Mouse (Mus musculus) stomach, embryonic 15.5 days (tissue): ENCODE measurements around the gene Cog1. TPM values are rescaled to one million over a fixed set of nuclear protein-coding genes. Genes with fewer than 3 reads are reported as not detected.

ENCODE experiments used
- ATAC-seq: fragments of 200-750 bp; cut with Nextera tagmentation; 2 replicates; pipeline ENCODE4 v1.8.0; 2017; ENCODE audit warnings: low read depth, moderate number of reproducible peaks, moderate TSS enrichment; ENCODE audit not compliant: insufficient read depth, low FRiP score
- H3K27ac ChIP-seq: fragments of 300-500 bp; sonication (generic); 2 replicates; pipeline ENCODE4 v1.5.1; 2015; ENCODE audit warnings: mild to moderate bottlenecking, inconsistent platforms
- H3K27me3 ChIP-seq: fragments of 300-500 bp; sonication (generic); replicated peaks from 2 replicates; pipeline ENCODE4 v1.6.1; 2015; ENCODE audit warnings: inconsistent platforms
- H3K36me3 ChIP-seq: fragments of 300-500 bp; sonication (generic); 2 replicates; pipeline ENCODE4 v1.6.1; 2015; ENCODE audit warnings: inconsistent platforms
- H3K4me1 ChIP-seq: fragments of 300-500 bp; sonication (generic); 2 replicates; pipeline ENCODE4 v1.6.1; 2015; ENCODE audit warnings: inconsistent platforms
- H3K4me2 ChIP-seq: fragments of 300-500 bp; sonication (generic); 2 replicates; pipeline ENCODE4 v1.6.1; 2015; ENCODE audit warnings: mild to moderate bottlenecking, inconsistent platforms
- H3K4me3 ChIP-seq: fragments of 300-500 bp; sonication (generic); replicated peaks from 2 replicates; pipeline ENCODE4 v1.5.1; 2015; ENCODE audit warnings: inconsistent platforms
- H3K9ac ChIP-seq: fragments of 300-500 bp; sonication (generic); 2 replicates; pipeline ENCODE4 v1.6.1; 2015; ENCODE audit warnings: inconsistent platforms
- H3K9me3 ChIP-seq: fragments of 300-500 bp; sonication (generic); 2 replicates; pipeline ENCODE4 v1.6.1; 2016; ENCODE audit warnings: inconsistent platforms
- WGBS: fragments of 180-500 bp; shearing (Covaris S2); methylation state at CpG from one replicate; pipeline ENCODE4 v1.1.7; 2015; 5-methylcytosine and 5-hydroxymethylcytosine counted together
- polyA plus RNA-seq: library from polyadenylated mRNA; unstranded; fragments of >200 nt; fragmentation: Nextera tagmentation; extraction: Ambion mirVana; gene quantifications from 2 replicates; pipeline ENCODE4 v1.2.1, GENCODE M21; 2015

The Cog1 gene
- polyA plus RNA-seq, 1 experiment from 2014 or later = 23.1 TPM

- Histone ChIP-seq H3K9me3 (no peaks in the 10 kb centered on the region), H3K27me3 (no peaks in the 10 kb centered on the region), H3K4me3 (no peak overlapping the region), H3K9ac (no peak overlapping the region), H3K36me3 (no peaks in the 10 kb centered on the region), H3K4me1 (no peaks in the 10 kb centered on the region), H3K27ac (no peak overlapping the region), H3K4me2 (no peak overlapping the region)
- ATAC-seq = no peak
- WGBS = 78% methylated on average over 10 of the region's 10 CpGs
These were observed 14.3 kb upstream of the Cog1 start for GRCm38 (mm10) chr11:113634699-113635121.

- Histone ChIP-seq H3K4me2 (no peak overlapping the region), H3K36me3 (no peaks in the 10 kb centered on the region), H3K27me3 (no peaks in the 10 kb centered on the region), H3K4me3 (no peak overlapping the region), H3K9ac (no peak overlapping the region), H3K4me1 (no peaks in the 10 kb centered on the region), H3K9me3 (no peaks in the 10 kb centered on the region), H3K27ac (no peak overlapping the region)
- 92% methylated on average over 12 of the region's 12 CpGs for WGBS
- no peak for ATAC-seq
These were observed 10.3 kb upstream of the Cog1 start for GRCm38 (mm10) chr11:113638680-113639079.

GRCm38 (mm10) chr11:113645181-113645580 is 3.8 kb upstream of the Cog1 start:
- Histone ChIP-seq H3K4me2 (no peak overlapping the region), H3K9ac (no peak overlapping the region), H3K9me3 (no peaks in the 10 kb centered on the region), H3K4me1 (peaks cover 5% of the 10 kb centered on the region), H3K36me3 (no peaks in the 10 kb centered on the region), H3K4me3 (no peak overlapping the region), H3K27me3 (no peaks in the 10 kb centered on the region), H3K27ac (no peak overlapping the region)
- WGBS = 82% methylated on average over 3 of the region's 3 CpGs
- ATAC-seq = no peak

- no peak; the same call in 1 of the 2 replicates for ATAC-seq
- 3% methylated on average over 15 of the region's 15 CpGs for WGBS
- no peak overlapping the region for H3K9ac ChIP-seq
- peaks cover 7% of the 10 kb centered on the region; the same call in 1 of the 2 replicates for H3K36me3 ChIP-seq
- H3K4me2 ChIP-seq = peak overlapping the region; percentile 35
- no peaks in the 10 kb centered on the region for H3K27me3 ChIP-seq
- no peaks in the 10 kb centered on the region for H3K9me3 ChIP-seq
- H3K4me1 ChIP-seq = peaks cover 17% of the 10 kb centered on the region
- H3K4me3 ChIP-seq = no peak overlapping the region; the same call in 1 of the 2 replicates
- no peak overlapping the region for H3K27ac ChIP-seq
These were observed 817 bp upstream of the Cog1 start for GRCm38 (mm10) chr11:113648152-113648551.

GRCm38 (mm10) chr11:113649353-113650210 is 613 bp downstream of the Cog1 start, which contains the start of gene Slc39a11:
TSS of gene Slc39a11 (minus strand) at chr11:113650079.
- H3K27me3 ChIP-seq = no peaks in the 10 kb centered on the region
- peak within 1 kb of the TSS; percentile 97 for H3K4me3 ChIP-seq
- peak; percentile 75 for ATAC-seq
- H3K36me3 ChIP-seq = peaks cover 20% of the 10 kb centered on the region
- H3K4me2 ChIP-seq = peak within 1 kb of the TSS; percentile 75
- WGBS = under 1% methylated on average over 91 of the region's 91 CpGs
- H3K4me1 ChIP-seq = peaks cover 17% of the 10 kb centered on the region
- peak within 1 kb of the TSS; percentile 90 for H3K9ac ChIP-seq
- no peaks in the 10 kb centered on the region for H3K9me3 ChIP-seq
- H3K27ac ChIP-seq = peak within 1 kb of the TSS; percentile 87

GRCm38 (mm10) chr11:113651206-113651906 is 2.4 kb downstream of the Cog1 start:
- Histone ChIP-seq H3K27ac (peak overlapping the region; percentile 59), H3K9me3 (no peaks in the 10 kb centered on the region), H3K9ac (no peak overlapping the region), H3K4me2 (peak overlapping the region; percentile 17; the same call in 1 of the 2 replicates), H3K4me3 (no peak overlapping the region), H3K4me1 (peaks cover 17% of the 10 kb centered on the region), H3K27me3 (no peaks in the 10 kb centered on the region), H3K36me3 (peaks cover 38% of the 10 kb centered on the region)
- no peak for ATAC-seq
- WGBS = 60% methylated on average over 22 of the region's 22 CpGs

- Histone ChIP-seq H3K4me1 (peaks cover 17% of the 10 kb centered on the region), H3K4me2 (peak overlapping the region; percentile 17; the same call in 1 of the 2 replicates), H3K27ac (peak overlapping the region; percentile 59), H3K27me3 (no peaks in the 10 kb centered on the region), H3K9me3 (no peaks in the 10 kb centered on the region), H3K9ac (no peak overlapping the region), H3K36me3 (peaks cover 43% of the 10 kb centered on the region), H3K4me3 (no peak overlapping the region)
- WGBS = 49% methylated on average over 8 of the region's 8 CpGs
- ATAC-seq = no peak
These were observed 2.9 kb downstream of the Cog1 start for GRCm38 (mm10) chr11:113651907-113652273.

- H3K9ac ChIP-seq = no peak overlapping the region
- H3K4me1 ChIP-seq = peaks cover 17% of the 10 kb centered on the region
- no peak for ATAC-seq
- H3K27ac ChIP-seq = no peak overlapping the region
- WGBS = 89% methylated on average over 6 of the region's 6 CpGs
- no peaks in the 10 kb centered on the region for H3K9me3 ChIP-seq
- H3K4me3 ChIP-seq = no peak overlapping the region
- no peak overlapping the region for H3K4me2 ChIP-seq
- no peaks in the 10 kb centered on the region for H3K27me3 ChIP-seq
- H3K36me3 ChIP-seq = peaks cover 48% of the 10 kb centered on the region
These were observed 3.5 kb downstream of the Cog1 start for GRCm38 (mm10) chr11:113652516-113652915.

GRCm38 (mm10) chr11:113654105-113654504 is 5.1 kb downstream of the Cog1 start:
- Histone ChIP-seq H3K4me3 (no peak overlapping the region), H3K9me3 (no peaks in the 10 kb centered on the region), H3K4me2 (no peak overlapping the region), H3K27ac (no peak overlapping the region), H3K36me3 (peaks cover 62% of the 10 kb centered on the region), H3K27me3 (no peaks in the 10 kb centered on the region), H3K4me1 (peaks cover 14% of the 10 kb centered on the region), H3K9ac (no peak overlapping the region)
- WGBS = 93% methylated on average over 15 of the region's 15 CpGs
- no peak for ATAC-seq

- Histone ChIP-seq H3K36me3 (peaks cover 62% of the 10 kb centered on the region), H3K27me3 (no peaks in the 10 kb centered on the region), H3K9me3 (no peaks in the 10 kb centered on the region), H3K4me3 (no peak overlapping the region), H3K27ac (no peak overlapping the region), H3K9ac (no peak overlapping the region), H3K4me2 (no peak overlapping the region), H3K4me1 (peaks cover 14% of the 10 kb centered on the region)
- 83% methylated on average over 18 of the region's 18 CpGs for WGBS
- ATAC-seq = no peak
These were observed 5.7 kb downstream of the Cog1 start for GRCm38 (mm10) chr11:113654561-113655270.

GRCm38 (mm10) chr11:113656511-113656932 is 7.6 kb downstream of the Cog1 start:
- WGBS = 88% methylated on average over 8 of the region's 8 CpGs
- H3K36me3 ChIP-seq = peaks cover 72% of the 10 kb centered on the region

More at GRCm38 (mm10) chr11:113656511-113656932, 7.6 kb downstream of the Cog1 start:
- H3K27ac ChIP-seq = no peak overlapping the region
- H3K27me3 ChIP-seq = no peaks in the 10 kb centered on the region
- H3K9me3 ChIP-seq = no peaks in the 10 kb centered on the region
- H3K4me2 ChIP-seq = no peak overlapping the region
- peaks cover 4% of the 10 kb centered on the region; the same call in 1 of the 2 replicates for H3K4me1 ChIP-seq
- no peak overlapping the region for H3K4me3 ChIP-seq
- no peak overlapping the region for H3K9ac ChIP-seq
- ATAC-seq = no peak
